Mouse (Mus musculus): ENCODE data around the gene Fuz.
"Not testable (repeated sequence)": the region's sequence is repeated elsewhere in the genome, so short reads cannot be mapped to it uniquely, and the experiment has no call there.

Fuz gene

DNA sequence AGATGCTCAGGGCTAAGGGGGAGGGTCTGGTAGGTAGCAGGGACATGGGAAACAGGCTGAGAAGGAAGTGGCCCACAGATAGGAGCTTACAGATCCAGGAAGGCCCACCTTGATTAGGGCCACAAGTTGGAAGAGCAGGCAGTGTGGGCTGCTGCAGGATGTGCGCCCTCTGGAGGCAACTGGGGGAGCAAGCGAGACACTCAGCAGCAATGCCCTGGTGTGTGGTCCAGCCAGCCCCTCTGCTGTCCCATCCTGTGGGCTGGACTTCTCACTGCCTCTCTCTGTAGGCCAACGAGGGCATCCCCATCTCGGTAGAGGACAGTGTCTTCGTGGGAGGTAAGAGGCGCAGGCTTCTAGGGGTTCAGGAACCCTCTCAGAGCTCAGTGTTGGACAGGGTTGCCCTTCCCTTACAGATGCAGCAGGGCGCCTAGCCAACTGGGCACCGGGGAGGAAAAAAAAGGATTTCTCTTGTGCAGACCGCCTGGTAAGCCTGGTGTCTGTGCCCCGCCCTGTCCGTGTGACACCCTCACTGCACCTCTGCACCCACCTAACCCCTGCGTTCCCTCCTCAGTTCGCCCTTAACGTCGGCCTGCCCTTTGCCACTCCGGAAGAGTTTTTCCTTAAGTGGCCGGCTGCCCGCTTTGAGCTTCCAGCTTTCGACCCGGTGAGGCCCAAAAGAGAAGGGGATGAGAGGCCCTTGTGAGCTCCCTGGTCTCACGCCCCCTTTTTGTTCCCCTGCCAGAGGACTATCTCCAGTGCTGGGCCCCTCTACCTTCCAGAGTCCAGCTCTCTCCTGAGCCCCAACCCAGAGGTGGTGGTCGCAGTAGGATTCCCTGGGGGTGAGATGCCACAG lies 35.1 kb upstream of the Fuz start:
- DNase-seq (ENCODE audit: low spot score in 2 of 2): peak; percentile 71 to 80

DNA sequence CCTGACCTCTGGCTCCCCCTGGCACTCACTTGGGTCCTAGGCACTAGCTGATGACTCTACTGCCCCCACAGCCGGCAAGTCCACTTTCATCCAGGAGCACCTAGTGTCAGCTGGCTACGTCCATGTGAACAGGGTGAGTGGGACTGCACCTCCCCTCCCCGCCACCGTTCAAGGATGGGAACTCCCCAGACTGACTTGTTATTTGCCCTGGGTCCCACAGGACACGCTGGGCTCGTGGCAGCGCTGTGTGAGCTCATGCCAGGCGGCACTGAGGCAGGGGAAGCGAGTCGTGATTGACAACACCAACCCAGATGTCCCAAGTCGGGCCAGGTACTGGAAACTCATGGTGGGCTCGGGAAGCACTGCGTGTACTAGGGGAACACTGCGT lies 34.5 kb upstream of the Fuz start:
- DNase-seq (ENCODE audit: low spot score in 2 of 2): no peak

DNA sequence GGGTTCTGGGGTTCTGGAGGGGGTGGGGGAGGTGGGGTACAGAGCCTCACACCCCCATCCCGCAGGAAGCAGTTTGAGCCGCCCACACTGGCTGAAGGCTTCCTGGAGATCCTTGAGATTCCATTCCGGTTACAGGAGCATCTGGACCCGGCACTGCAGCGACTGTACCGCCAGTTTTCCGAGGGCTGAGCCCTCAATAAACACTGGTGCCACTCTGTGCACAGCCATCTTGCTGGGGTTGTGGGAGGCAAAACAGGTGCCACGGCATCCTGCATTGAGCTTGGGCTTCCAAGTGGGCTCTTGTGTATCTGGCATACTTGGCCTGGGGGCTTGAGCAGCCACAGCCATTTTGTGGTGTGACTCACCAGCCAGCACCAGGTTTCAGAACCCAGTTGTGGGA lies 33.4 kb upstream of the Fuz start:
- DNase-seq (ENCODE audit: low spot score in 2 of 2): no peak

DNA sequence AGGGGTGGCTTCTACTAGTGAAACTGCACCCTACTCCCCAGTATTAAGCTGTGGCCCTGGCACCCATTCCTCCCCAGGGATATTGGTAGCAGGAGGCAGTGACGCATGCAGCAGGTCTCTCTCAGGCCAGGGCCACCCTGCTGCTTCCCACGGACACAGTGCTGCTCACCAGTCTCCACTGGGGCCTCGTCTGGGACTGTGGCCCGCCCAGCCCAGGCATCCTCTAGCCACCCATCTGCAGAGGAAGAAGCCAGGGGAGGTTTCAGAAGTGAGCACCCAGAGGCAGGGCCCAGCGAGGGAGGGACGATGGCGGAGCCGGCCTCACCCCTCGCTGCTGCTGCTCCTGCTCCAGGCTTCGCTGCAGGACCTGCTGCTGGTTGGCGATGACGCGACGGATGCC lies 32.7 kb upstream of the Fuz start:
- no peak for DNase-seq (ENCODE audit: low spot score in 2 of 2)

GRCm38 (mm10) chr7:44863982-44864494 lies 31.8 kb upstream of the Fuz start:
- no peak for DNase-seq (ENCODE audit: low spot score in 2 of 2)

GRCm38 (mm10) chr7:44864595-44865542 lies 31.0 kb upstream of the Fuz start:
- DNase-seq (ENCODE audit: low spot score in 2 of 2): no peak

GRCm38 (mm10) chr7:44866276-44867009 lies 29.4 kb upstream of the Fuz start:
- peak in 1 of 2 experiments; percentile 64 for DNase-seq (ENCODE audit: low spot score in 2 of 2)

DNA sequence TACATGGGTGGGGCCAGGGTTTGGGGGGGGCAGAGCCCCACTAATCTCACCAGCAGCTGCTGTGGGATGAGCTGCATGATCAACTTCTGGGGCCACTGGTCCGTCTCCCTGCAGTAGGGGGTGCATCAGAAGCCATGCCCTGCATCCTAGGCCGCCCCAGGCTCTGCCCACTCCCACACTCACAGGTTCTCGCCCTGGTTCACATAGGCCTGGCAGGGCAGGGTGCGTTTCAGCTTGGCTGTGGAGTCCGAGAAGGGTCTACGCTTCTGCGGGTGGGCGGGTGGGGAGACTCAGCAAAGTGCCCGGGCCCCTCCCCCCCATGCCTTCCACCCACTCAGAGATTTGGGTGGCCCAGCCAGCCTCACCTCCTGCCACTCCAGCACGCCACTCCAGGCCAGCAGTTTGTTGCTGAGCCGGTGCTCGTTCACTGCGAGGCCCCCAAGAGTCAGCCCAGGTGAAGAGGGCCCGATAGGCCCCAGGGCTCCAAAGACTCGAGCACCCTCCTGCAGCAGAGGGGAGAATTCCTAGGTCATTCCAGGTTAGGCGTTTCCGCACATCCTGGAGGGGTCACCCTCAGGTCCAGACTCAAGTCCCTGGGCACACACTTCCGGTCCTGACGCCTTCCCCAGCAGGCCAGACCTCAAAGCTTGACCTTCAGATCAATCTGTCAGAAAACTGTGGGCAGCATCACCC lies 28.7 kb upstream of the Fuz start:
- no peak for DNase-seq (ENCODE audit: low spot score in 2 of 2)

DNA sequence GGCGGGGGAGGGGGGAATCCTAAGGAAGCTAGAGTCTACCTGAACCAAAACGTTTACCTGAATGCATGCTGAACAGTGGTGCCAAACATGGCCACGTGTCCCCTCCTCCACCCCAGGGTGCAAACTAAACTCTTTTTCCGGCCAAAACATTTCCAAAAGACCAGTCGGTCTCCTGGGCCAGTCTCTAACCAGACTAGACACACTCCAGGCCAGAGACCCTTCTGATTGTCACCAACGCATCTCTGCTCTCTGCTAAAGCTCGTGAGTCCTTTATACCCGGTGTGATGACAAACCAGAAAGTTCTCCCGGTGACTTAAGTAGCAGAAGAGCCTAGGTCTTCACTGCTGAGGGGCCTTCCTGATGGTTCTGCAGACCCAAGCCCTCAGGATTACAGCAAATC lies 28.1 kb upstream of the Fuz start:
- no peak for DNase-seq (ENCODE audit: low spot score in 2 of 2)

- peak in 1 of 2 experiments; percentile 45 for DNase-seq (ENCODE audit: low spot score in 2 of 2)
These were observed 27.4 kb upstream of the Fuz start for GRCm38 (mm10) chr7:44868465-44868864.

DNA sequence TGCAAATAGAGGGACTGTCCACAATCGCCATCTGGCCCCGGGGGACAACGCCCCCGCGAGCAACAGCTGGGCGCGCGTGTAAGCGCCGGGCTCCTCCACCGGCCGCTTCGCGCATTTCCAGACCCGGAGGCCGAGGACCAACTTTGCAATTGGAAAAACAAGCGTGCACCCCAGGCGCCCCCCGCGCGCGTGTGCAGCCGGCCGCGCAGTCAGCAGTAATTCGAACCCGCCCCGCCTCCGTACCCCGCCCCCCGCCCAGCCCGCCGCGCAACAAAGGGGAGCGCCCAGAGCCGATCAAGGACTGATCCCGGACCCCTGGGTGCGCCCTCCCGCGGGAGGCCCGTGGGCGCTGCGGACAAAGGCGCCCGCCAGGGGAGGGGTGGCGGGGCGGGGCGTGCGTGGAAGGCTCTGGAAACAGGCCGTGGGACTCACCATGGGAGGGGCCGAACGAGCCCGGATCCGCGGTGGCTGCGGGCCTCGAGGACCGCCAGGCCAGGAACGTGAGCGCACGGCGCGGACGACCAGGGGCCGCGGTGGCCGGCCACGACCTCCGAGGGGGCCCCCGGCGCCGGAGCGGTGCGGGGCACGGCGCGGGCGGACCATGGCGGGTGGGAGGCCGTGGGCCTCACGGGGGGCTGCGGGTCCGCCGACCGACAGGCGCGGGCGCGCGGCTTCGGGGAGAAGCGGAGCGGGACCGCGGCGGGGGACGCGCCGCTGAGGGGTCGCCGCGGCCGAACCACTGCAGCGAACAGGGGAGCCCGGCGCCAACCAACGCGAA lies 26.8 kb upstream of the Fuz start:
- DNase-seq (ENCODE audit: low spot score in 2 of 2): peak; percentile 70 to 74

- peak; percentile 97 to 99 for DNase-seq (ENCODE audit: low spot score in 2 of 2)
These were observed 26.0 kb upstream of the Fuz start, which contains the start of gene Ptov1 for GRCm38 (mm10) chr7:44869697-44870528. TSS of gene Ptov1 (minus strand) at chr7:44869788.

DNA sequence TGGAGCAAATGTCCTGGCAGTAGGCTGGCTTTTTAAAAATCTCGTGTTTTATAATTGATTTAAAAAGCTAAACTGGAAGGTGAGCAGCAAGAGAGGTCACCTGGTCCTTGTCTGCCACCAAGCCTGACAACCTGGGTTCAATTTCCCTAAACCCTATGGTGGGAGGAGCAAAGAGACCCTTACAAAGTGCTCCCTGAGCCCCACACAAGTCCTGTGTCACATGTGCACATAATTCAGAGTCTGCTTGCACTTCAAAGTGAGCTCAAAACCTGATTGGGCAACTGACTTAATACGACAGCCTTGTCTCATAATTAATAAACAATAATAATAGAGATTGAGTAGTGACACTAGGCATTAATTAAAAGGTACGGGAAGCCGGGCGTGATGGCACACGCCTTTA lies 25.3 kb upstream of the Fuz start:
- DNase-seq (ENCODE audit: low spot score in 2 of 2): no peak

DNA sequence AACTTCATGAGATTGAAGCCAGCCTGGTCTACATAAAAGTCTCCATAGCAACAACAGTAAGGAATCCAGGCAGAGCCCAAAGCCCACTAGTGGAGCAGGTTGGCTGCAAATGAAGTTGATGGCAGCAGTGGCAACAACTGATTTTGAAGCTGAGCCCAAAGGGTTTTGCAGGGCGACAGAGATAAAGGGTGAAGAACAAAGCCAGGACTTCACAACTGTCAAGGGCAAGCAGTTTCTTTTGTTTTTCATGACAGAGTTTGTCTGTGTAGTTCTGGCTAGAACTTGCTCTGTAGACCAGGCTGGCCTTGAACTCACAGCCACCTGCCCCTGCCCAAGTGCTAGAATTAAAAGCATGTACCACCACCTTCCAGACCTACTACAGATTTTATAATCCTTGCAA lies 24.7 kb upstream of the Fuz start:
- no peak for DNase-seq (ENCODE audit: low spot score in 2 of 2)

GRCm38 (mm10) chr7:44871774-44872173 lies 24.1 kb upstream of the Fuz start:
- not testable (repeated sequence) for DNase-seq (ENCODE audit: low spot score in 2 of 2)

DNA sequence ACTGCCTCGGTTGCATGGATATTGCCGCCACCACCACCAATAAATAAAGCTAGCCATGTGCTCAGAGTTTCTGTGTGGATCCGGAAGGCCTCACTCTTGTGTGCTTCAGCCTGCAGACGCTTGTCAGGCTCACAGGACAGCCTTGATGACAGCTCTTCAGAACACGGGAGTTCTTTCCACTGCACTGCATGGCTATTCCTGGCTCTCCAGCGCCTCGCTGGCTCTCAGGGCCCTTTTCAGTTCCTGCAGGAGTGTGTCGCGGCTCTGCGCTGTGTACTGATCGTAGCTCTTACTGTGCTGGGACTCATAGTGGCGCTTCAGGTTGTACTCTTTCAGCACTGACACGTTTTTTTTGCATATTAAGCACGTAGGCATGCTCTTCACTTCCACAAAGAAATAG lies 18.0 kb upstream of the Fuz start:
- DNase-seq (ENCODE audit: low spot score in 2 of 2): no peak

- DNase-seq (ENCODE audit: low spot score in 2 of 2): no peak
These were observed 12.8 kb upstream of the Fuz start for GRCm38 (mm10) chr7:44883036-44883435.

DNA sequence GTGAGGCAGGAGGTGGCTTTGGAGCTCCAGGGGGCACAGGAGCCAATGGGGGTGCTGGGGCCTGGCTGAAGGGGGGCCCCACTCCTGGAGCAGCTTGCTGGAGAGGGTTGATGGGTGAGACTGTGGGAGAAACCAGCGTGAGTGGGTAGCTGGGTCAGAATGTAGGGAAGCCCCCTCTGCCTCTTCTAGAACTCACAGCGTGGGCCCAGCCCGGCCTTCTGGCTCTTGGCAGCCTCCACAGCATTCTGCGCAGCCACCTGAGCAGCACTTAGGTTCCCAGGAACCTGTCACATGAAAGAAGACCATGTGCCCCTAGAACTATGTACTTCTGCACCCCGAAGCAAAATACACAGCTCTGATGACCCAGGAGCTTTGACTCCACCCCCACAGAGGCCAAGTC lies 11.2 kb upstream of the Fuz start:
- no peak for DNase-seq (ENCODE audit: low spot score in 2 of 2)

DNA sequence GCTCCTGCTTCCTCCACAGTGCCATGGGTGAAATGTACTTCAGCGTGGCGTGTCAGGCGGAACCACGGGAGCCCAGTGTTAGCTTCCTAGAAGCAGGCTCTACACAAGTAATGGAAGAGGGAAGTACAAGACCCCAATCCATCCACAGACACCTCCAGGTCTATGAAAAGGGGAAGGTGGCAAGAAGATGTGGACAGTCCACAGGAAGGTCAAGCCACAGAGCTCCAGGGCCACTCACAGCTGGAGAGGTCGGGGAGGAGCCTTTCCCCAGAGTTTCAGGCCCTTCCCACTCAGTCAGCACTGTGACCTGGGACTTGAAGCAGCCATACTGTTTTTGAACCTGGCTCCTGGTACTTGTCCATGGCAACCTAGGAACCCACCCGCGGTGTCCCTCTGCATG lies 8.9 kb upstream of the Fuz start:
- no peak for DNase-seq (ENCODE audit: low spot score in 2 of 2)

Measured in right cerebral cortex, postnatal 10 days (tissue).